12 mouse cellular contexts compared by ENCODE assay signal in the genomic region with DNA sequence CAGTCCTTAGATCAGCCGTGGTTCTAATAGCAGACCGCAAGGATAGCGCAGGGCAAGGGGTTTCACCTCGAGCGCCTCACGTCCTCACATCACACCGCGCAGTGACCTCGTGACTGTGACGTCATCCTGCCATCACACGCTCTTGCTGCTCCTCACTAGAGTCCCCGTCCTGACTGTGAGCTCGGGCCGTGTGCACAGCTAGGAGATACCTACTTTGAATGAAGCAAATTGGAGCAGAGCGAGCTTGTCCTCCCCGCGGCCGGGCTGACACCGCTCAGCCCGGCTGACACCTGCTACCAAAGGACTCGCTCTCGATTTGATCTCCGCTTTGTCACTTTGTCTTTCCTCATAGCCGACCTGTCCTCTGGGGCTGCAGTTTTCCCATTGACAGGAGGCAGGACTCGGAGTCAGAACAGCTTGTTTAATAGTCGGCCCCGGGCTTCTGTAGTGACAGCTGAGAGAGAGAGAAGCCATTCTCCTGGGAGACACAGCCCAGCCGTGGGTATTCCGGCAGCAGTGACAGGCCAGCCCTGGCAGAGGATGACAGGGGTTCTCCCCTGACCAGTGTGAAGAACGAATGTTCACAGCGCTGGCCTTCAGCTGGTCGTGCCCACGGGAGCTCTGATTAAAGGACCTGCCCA.
DNase-seq lines count a peak whose midpoint lies in the region; ATAC-seq and TF ChIP-seq lines count a peak whose summit lies in the region.
"Had no signal": no experiment of that assay in that cellular context is flagged by ENCODE, and none has a peak within 500 bp of the region (broad histone marks: within the 10 kb centered on the region; RNA-seq: fewer than 3 reads in every experiment).

No protein-coding gene starts in this region.

- ATAC-seq in cerebellum, adult (ENCODE audit: insufficient number of reproducible peaks, low FRiP score, low TSS enrichment) = no peak
- 0 out of 2 replicates have a peak, but pooled peaks have one; percentile 27 for ATAC-seq in intestine, embryonic 14.5 days (replicated peaks; ENCODE audit: low FRiP score, low TSS enrichment, low read depth)
- no peak for ATAC-seq in intestine, embryonic 16.5 days
- ATAC-seq in hindbrain, embryonic 15.5 days (ENCODE audit: low FRiP score, low read depth) = 0 out of 2 replicates have a peak, but pooled peaks have one; percentile 30

- H3K27me3 ChIP-seq in cerebellum, adult 2 months (ENCODE audit: control insufficient read depth, insufficient read depth, low read length) = no peaks in the 10 kb centered on the region
- H3K27me3 ChIP-seq in intestine, embryonic 14.5 days (replicated peaks; ENCODE audit: control insufficient read depth, insufficient read depth, low read length) = no peaks in the 10 kb centered on the region
- H3K27me3 ChIP-seq in intestine, embryonic 16.5 days (replicated peaks; ENCODE audit: control insufficient read depth, insufficient read depth, low read length) = no peaks in the 10 kb centered on the region
- H3K27me3 ChIP-seq in hindbrain, embryonic 15.5 days = no peaks in the 10 kb centered on the region
- no peaks in the 10 kb centered on the region for H3K27me3 ChIP-seq in thymus, adult 2 months (ENCODE audit: control insufficient read depth, insufficient read depth, low read length)
- H3K27me3 ChIP-seq: liver, embryonic 13.5 days; stomach, embryonic 15.5 days had no signal

- no peak overlapping the region for H3K27ac ChIP-seq in cerebellum, adult 2 months (ENCODE audit: insufficient read depth, low read length)
- H3K27ac ChIP-seq in intestine, embryonic 14.5 days (ENCODE audit: low read depth) = no peak overlapping the region
- H3K27ac ChIP-seq in intestine, embryonic 16.5 days (ENCODE audit: low read length) = no peak overlapping the region
- no peak overlapping the region for H3K27ac ChIP-seq in hindbrain, embryonic 15.5 days (replicated peaks)
- no peak overlapping the region for H3K27ac ChIP-seq in thymus, adult 2 months (ENCODE audit: control insufficient read depth, insufficient read depth, low read length)
- H3K27ac ChIP-seq: liver, embryonic 13.5 days; stomach, embryonic 15.5 days had no signal

- H3K4me2 ChIP-seq in intestine, embryonic 14.5 days (ENCODE audit: low read length) = no peak overlapping the region; the same call in 1 of the 2 replicates
- no peak overlapping the region for H3K4me2 ChIP-seq in intestine, embryonic 16.5 days (ENCODE audit: low read depth, low read length)
- peak overlapping the region; percentile 37 for H3K4me2 ChIP-seq in hindbrain, embryonic 15.5 days
- H3K4me2 ChIP-seq: liver, embryonic 13.5 days; stomach, embryonic 15.5 days had no signal

- no peaks in the 10 kb centered on the region for H3K4me1 ChIP-seq in cerebellum, adult 2 months (ENCODE audit: control insufficient read depth, insufficient read depth, low read length)
- no peaks in the 10 kb centered on the region for H3K4me1 ChIP-seq in intestine, embryonic 14.5 days (replicated peaks; ENCODE audit: control insufficient read depth, insufficient read depth, low read length)
- no peaks in the 10 kb centered on the region for H3K4me1 ChIP-seq in intestine, embryonic 16.5 days (ENCODE audit: control insufficient read depth, insufficient read depth, low read length)
- H3K4me1 ChIP-seq in hindbrain, embryonic 15.5 days (replicated peaks) = no peaks in the 10 kb centered on the region; the same call in 1 of the 2 replicates
- H3K4me1 ChIP-seq in thymus, adult 2 months (replicated peaks; ENCODE audit: control insufficient read depth, insufficient read depth, low read length) = no peaks in the 10 kb centered on the region
- H3K4me1 ChIP-seq: liver, embryonic 13.5 days; stomach, embryonic 15.5 days had no signal

- no peak for TF ChIP-seq POLR2A in cerebellum, adult 2 months (IDR thresholded peaks at IDR 0.05; ENCODE audit: borderline replicate concordance, insufficient read depth, low read length)
- no peak for TF ChIP-seq POLR2A in thymus, adult 2 months (IDR thresholded peaks at IDR 0.05; ENCODE audit: control insufficient read depth, extremely low read depth, insufficient read depth, low read length, poor library complexity)

- peak; percentile 8 to 14 for DNase-seq in cerebellum, adult 2 months
- DNase-seq in intestine, embryonic 14.5 days (ENCODE audit: low spot score) = no peak
- peak; percentile 22 for DNase-seq in retina, embryonic 14.5 days (ENCODE audit: low spot score)
- DNase-seq in thymus, adult 2 months = no peak
- no peak for DNase-seq in layer of hippocampus, postnatal 10 days (ENCODE audit: low spot score in 2 of 2)
- DNase-seq: gastrocnemius, postnatal 10 days; kidney, adult 18-20 months; liver, embryonic 13.5 days had no signal

- H3K9me3 ChIP-seq in intestine, embryonic 14.5 days (ENCODE audit: control insufficient read depth, low read length) = no peaks in the 10 kb centered on the region
- no peaks in the 10 kb centered on the region for H3K9me3 ChIP-seq in intestine, embryonic 16.5 days (ENCODE audit: control insufficient read depth, low read length)
- H3K9me3 ChIP-seq in hindbrain, embryonic 15.5 days = no peaks in the 10 kb centered on the region
- H3K9me3 ChIP-seq: liver, embryonic 13.5 days; stomach, embryonic 15.5 days had no signal

- H3K36me3 ChIP-seq in intestine, embryonic 14.5 days (ENCODE audit: control insufficient read depth, insufficient read depth, low read length) = no peaks in the 10 kb centered on the region
- no peaks in the 10 kb centered on the region for H3K36me3 ChIP-seq in intestine, embryonic 16.5 days (ENCODE audit: control insufficient read depth, insufficient read depth, low read length)
- no peaks in the 10 kb centered on the region for H3K36me3 ChIP-seq in hindbrain, embryonic 15.5 days
- no peaks in the 10 kb centered on the region for H3K36me3 ChIP-seq in thymus, adult 2 months (ENCODE audit: control insufficient read depth, insufficient read depth, low read length)
- H3K36me3 ChIP-seq: liver, embryonic 13.5 days; stomach, embryonic 15.5 days had no signal

- H3K4me3 ChIP-seq in cerebellum, adult 2 months (replicated peaks; ENCODE audit: insufficient read depth, low read depth, low read length) = no peak overlapping the region
- H3K4me3 ChIP-seq in intestine, embryonic 14.5 days (ENCODE audit: low read depth, low read length) = no peak overlapping the region
- no peak overlapping the region for H3K4me3 ChIP-seq in intestine, embryonic 16.5 days (ENCODE audit: low read length)
- no peak overlapping the region; the same call in 1 of the 2 replicates for H3K4me3 ChIP-seq in hindbrain, embryonic 15.5 days
- no peak overlapping the region for H3K4me3 ChIP-seq in thymus, adult 2 months (ENCODE audit: control insufficient read depth, insufficient read depth, low read length)
- H3K4me3 ChIP-seq: liver, embryonic 13.5 days; stomach, embryonic 15.5 days had no signal

- 58% methylated on average over 33 of the region's 33 CpGs for WGBS in cerebellum, adult 2 months
- WGBS in intestine, embryonic 14.5 days = 65% methylated on average over 33 of the region's 33 CpGs
- 71% methylated on average over 33 of the region's 33 CpGs for WGBS in intestine, embryonic 16.5 days
- WGBS in hindbrain, embryonic 15.5 days = 57% methylated on average over 33 of the region's 33 CpGs
- 81% methylated on average over 33 of the region's 33 CpGs for WGBS in thymus, adult 2 months

- TF ChIP-seq CTCF in cerebellum, adult 2 months (IDR thresholded peaks at IDR 0.05; ENCODE audit: borderline replicate concordance, insufficient read depth, low read depth, low read length) = no peak
- TF ChIP-seq CTCF in thymus, adult 2 months (IDR thresholded peaks at IDR 0.05; ENCODE audit: borderline replicate concordance, control insufficient read depth, extremely low read depth, insufficient read depth, low read length, poor library complexity) = no peak

- no peak overlapping the region for H3K9ac ChIP-seq in intestine, embryonic 14.5 days (ENCODE audit: low read length)
- H3K9ac ChIP-seq in intestine, embryonic 16.5 days (ENCODE audit: low read depth, low read length) = no peak overlapping the region
- no peak overlapping the region for H3K9ac ChIP-seq in hindbrain, embryonic 15.5 days
- H3K9ac ChIP-seq: liver, embryonic 13.5 days; stomach, embryonic 15.5 days had no signal

Comparison
In these comparisons a context has a peak if more than half of its experiments do, and no peak if none do; other contexts are left out.
1. ATAC-seq: peak in intestine, embryonic 14.5 days (single experiment) and hindbrain, embryonic 15.5 days (single experiment); none in cerebellum, adult (single experiment) and intestine, embryonic 16.5 days (single experiment).
2. DNase-seq: peak in cerebellum, adult 2 months (2 of 2) and retina, embryonic 14.5 days (single experiment); none in intestine, embryonic 14.5 days (single experiment), thymus, adult 2 months (single experiment) and layer of hippocampus, postnatal 10 days (0 of 2).